Mouse (Mus musculus) cerebellum, adult 2 months (tissue): ENCODE measurements around the gene Nop9.

Experiments
- CTCF ChIP-seq: fragments of 200-500 bp; IDR thresholded peaks from 2 replicates; pipeline ENCODE4 v1.5.1; 2011; ENCODE audit warnings: low read depth, mild to moderate bottlenecking, control low read depth, low read length, moderate library complexity, borderline replicate concordance; ENCODE audit not compliant: insufficient read depth
- POLR2A ChIP-seq: fragments of 200-500 bp; IDR thresholded peaks from 2 replicates; pipeline ENCODE4 v1.6.1; 2011; ENCODE audit warnings: low read length, control low read depth, borderline replicate concordance; ENCODE audit not compliant: insufficient read depth

DNA sequence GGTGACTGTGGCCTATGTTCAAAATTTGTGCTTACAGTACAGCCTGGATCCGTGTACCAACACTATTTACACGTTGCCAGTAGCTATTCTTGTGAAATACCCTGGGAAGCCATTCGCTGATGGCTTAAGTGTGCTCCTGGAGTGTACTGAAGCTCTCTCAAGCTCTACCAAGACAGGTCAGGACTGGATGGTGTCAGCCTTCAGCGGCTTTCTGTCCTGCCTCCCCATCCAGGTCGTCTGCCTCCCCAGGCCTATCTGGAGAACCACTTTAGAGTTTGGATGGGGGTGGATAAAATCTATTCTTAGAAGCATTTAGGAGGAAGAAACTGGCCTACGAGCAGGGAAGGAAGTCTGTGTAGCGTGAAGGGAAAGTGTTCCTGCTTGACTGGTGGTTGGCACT, 17.7 kb downstream of the Nop9 start:
- TF ChIP-seq CTCF, result no peak
- no peak for TF ChIP-seq POLR2A
